Mouse (Mus musculus) heart, postnatal 14 days (tissue): ENCODE measurements at regions not wholly inside any gene's neighbourhood (a gene's known extent, or its start where the extent isn't known, plus 50 kb on each side); places are given as distances from the start of the nearest gene placed in this dataset.
A peak's percentile ranks its signal among the peaks of the same experiment; 100 is the strongest.

Source experiments
- DNase-seq, 2 experiments: peaks; one replicate each; pipeline ENCODE4 v3.0.0; 2021 to 2022
- intact Hi-C: fragments of 180-260 bp; cut with DNase I; formaldehyde crosslinking; loops from one replicate; pipeline ENCODE4 v1.15.1; 2025

GRCm38 (mm10) chr1:163560276-163560943, 156.9 kb upstream of the Gorab start:
- DNase-seq = peak in 1 of 2 experiments; percentile 5
- intact Hi-C loops = no loop called here

GRCm38 (mm10) chr1:163557875-163558274, 154.4 kb upstream of the Gorab start:
- DNase-seq = no peak
- intact Hi-C loops = no loop called here

DNA sequence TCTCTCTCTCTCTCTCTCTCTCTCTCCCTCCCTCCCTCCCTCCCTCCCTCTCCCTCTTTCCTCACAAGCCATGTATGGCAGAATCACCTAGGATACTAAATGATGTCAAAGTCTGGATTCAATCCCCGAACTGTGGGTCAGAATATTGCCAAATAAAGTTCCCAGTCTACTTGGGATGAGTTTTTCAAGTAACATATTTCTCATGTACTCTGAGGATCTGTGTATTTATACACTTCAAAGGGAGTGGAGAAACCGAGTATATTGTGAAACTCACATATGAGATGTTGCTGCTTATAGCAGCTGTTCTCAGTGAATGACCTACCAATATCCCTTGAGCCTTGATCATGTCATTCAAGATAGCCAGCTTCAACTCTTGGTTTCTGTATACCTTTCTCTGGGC, 151.7 kb upstream of the Gorab start:
- no peak for DNase-seq
- intact Hi-C loops = no loop called here

- intact Hi-C loops = no loop called here
- DNase-seq = no peak
Observed at GRCm38 (mm10) chr1:163538776-163539492, 135.5 kb upstream of the Gorab start.

DNA sequence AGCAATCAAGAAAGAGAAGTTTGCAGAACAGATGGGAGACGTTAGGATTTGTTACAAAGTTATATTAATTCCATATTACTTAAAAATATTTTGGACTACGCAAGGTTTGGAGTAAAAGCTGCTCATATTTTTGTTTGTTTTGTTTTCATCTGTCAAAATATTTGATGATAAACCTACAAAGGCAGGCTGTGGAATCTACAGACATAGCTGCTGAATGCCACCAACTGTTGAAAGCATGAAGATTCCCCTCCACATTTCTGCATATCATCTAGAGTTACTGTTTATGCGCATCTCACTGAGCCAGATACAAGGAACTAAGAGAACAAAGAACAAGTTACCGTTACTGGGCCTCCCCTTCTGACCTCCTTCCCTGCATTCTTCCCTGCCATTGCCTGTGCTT, 127.1 kb upstream of the Gorab start:
- intact Hi-C loops = no loop called here
- no peak for DNase-seq

DNA sequence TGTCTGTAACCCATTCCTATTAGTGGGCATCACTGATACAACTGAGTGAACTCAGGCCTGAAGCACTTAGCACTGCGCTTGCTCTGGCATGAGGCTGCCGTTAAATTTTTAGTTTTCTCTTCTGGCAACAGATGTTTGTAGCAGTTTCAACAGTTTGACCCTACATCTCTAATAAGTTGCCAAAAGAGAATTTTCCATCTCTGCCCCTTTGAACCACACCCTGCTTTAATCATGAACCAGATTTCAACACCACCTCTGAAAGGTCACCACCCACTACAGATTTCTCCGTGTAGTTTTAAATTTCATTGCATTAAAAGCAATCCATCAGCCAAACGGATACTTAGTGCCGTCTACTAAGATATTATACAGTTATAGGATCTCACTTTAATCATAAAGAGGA, 114.5 kb upstream of the Gorab start:
- no peak for DNase-seq
- intact Hi-C loops = no loop called here

- no peak for DNase-seq
- intact Hi-C loops = no loop called here
Observed at GRCm38 (mm10) chr1:163512847-163513246, 109.4 kb upstream of the Gorab start.

DNA sequence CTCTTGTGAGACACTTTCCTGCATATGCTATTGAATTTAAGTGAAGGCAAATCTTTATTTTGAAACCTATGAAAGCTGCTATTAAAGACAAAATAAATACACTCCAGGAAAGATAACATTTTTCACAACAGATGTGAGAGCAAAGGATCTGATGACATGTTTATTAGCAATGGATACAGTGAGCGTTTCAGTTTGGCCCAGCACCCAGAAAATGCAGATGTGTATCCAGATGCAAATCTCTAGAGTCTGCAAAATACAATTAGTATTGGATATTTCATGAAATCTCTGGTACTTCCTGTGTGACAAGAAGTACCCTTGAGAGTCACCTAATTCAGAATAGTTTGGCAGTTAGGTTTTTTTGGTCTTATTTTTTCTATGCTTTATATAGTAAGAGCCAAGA, 108.5 kb upstream of the Gorab start:
- intact Hi-C loops = no loop called here
- no peak for DNase-seq

DNA sequence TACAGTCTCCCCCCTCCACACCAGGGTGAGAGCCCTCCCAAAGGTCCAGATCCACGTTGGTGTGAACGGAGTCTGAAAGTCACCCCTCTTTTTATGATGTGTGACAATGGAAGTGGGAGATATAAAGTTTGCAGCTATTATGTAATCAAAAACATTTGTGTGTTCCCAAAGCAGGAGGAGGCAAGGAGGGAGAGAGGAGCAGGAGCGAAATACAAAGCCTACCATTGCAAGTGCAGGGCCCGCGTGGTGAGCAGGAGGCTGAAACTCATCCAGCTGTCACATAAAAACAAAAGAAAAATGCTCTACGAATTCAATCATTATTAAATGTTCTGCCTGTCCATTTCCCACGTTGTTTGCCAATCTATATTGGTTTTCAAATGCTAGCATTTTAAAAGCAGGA, 101.6 kb upstream of the Gorab start:
- no peak for DNase-seq
- intact Hi-C loops = no loop called here

DNA sequence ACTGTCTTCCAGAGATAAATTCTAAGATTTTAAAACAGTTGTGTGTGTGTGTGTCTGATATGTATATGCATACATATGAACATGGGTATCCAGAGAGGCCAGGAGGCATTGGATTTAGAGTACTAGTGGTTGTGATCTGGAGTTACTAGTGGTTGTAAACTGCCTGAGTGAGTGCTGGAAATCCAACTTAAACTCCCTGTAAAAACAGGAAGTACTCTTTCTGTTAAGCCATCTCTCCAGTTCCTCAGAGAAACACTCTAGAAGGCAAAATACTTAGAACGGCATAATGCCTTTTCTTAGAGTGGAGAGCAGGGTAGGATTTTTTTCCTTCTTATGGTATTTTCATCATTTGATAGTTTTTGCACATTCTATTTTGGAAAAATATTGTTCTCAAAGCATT, 99.1 kb upstream of the Gorab start:
- intact Hi-C loops = no loop called here

DNA sequence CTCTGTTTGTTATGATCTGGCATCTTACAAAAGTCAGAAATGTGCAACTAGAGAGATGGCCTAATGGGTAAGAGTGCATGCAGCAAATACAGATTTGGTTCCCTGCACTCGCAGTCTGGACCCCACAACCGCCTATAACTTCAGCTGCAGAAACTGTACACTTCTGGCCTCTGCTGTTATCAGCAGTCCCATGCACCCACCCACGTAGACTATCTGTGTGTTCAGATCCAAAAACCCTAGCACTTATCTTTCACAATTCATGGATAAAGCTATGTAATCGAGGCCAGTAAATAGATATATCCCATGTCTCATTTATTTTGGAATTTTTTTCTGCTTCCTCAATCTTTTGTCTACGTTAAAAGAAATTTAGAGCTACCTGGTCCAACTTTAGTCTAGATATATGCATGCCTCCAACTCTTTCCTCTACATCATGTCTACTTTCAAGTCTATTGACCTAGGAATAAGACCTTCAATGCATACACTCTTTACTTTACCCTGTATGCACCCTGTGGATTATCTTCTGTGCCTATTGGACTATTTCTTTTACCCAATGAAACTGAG, 95.0 kb upstream of the Gorab start:
- intact Hi-C loops = no loop called here
- no peak for DNase-seq

More for the DNA sequence above, 99.1 kb upstream of the Gorab start:
- DNase-seq = no peak

DNA sequence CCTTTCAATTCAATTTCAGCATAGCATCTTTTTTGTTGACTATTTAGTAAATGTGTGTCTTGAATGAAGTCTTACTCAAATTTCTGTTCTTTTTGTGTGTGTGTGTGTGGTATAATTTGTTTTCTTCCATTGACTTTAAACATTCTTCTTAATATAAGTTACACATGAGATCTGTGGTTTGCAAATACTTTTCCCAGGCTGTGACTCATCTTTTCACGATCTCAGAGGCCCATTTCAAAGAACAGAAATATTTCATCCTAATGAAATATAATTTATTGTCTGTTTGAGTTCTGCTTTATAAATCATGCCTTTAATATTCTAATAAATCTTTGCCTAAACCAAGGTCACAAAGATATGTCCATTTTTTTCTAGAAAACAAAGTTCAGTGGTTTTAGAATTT, 92.9 kb upstream of the Gorab start:
- intact Hi-C loops = no loop called here
- DNase-seq = no peak

- intact Hi-C loops = no loop called here
Observed at GRCm38 (mm10) chr1:163488532-163488931, 85.1 kb upstream of the Gorab start.

GRCm38 (mm10) chr1:163488109-163488508, 84.6 kb upstream of the Gorab start:
- DNase-seq = no peak
- intact Hi-C loops = no loop called here

More at GRCm38 (mm10) chr1:163488532-163488931, 85.1 kb upstream of the Gorab start:
- no peak for DNase-seq

- intact Hi-C loops = no loop called here
- DNase-seq = no peak
Observed at GRCm38 (mm10) chr1:163483098-163483497, 79.6 kb upstream of the Gorab start.

DNA sequence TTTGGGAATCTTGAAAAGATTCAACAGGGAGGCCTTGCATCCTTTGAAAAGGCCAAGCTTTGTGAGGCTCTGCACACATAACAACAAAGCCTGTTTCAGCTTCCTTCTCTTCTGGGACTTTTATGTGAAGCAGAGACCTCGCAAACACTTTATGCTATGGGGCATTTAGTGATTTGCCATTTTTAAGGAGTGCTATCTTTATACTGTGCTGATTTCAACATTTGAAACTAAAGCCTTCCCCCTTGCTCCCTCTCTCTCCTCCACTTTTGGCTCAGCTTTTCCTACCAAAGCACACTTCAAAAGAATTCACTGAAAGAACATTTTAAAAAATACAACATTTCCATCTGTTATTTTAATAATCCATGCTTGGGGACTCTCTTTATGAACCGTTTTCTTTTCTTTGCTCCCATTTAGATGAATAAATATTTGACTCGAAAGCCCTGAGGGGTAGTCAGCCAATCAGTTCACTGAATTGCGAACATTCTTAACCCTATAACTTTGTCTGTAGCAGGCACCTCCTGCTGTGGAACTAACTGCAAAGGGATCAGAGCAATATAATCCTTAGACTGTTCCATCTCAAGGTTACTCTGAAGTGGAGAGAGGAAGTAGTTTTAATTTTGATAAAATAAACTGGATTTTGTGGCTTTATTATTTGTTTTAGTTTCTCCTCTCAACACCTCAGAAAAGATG, 74.2 kb upstream of the Gorab start:
- intact Hi-C loops = no loop called here
- DNase-seq = no peak

DNA sequence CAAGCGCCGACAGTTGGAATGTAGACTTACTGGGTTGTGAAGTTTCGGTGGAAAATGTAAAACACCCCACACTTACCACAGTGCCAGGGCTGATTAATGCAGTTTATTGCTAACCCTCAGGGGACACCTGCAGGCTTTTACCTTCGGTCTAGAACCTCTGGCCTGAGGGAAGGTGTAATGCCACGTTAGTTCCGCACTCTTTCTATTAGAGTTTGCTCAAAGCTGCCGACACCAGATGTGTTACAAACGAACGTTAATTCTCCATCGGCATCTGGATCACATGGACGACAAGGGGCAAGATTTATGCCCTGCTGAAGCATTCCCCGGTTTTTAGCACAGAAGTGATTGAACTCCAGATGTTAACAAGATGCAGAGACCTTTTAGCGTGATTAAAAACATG, 57.7 kb upstream of the Gorab start:
- intact Hi-C loops = no loop called here

GRCm38 (mm10) chr1:163456366-163456765, 52.9 kb upstream of the Gorab start:
- intact Hi-C loops = no loop called here

More for the DNA sequence above, 57.7 kb upstream of the Gorab start:
- no peak for DNase-seq

More at GRCm38 (mm10) chr1:163456366-163456765, 52.9 kb upstream of the Gorab start:
- DNase-seq = no peak
